Mouse (Mus musculus) liver, embryonic 18 days (tissue): ENCODE data around the gene Vezf1. TPM values are rescaled to one million over a fixed set of nuclear protein-coding genes. Genes with fewer than 3 reads are reported as not detected.

Experiments
- polyA plus RNA-seq: library from polyadenylated mRNA; depleted of rRNA; stranded (reverse); fragments of >200 nt; gene quantifications from 2 replicates; pipeline ENCODE4 v1.2.3, GENCODE M21; 2012; rRNA removed

The Vezf1 gene
- 4.7 and 5.3 TPM in 2 replicates for polyA plus RNA-seq

DNA sequence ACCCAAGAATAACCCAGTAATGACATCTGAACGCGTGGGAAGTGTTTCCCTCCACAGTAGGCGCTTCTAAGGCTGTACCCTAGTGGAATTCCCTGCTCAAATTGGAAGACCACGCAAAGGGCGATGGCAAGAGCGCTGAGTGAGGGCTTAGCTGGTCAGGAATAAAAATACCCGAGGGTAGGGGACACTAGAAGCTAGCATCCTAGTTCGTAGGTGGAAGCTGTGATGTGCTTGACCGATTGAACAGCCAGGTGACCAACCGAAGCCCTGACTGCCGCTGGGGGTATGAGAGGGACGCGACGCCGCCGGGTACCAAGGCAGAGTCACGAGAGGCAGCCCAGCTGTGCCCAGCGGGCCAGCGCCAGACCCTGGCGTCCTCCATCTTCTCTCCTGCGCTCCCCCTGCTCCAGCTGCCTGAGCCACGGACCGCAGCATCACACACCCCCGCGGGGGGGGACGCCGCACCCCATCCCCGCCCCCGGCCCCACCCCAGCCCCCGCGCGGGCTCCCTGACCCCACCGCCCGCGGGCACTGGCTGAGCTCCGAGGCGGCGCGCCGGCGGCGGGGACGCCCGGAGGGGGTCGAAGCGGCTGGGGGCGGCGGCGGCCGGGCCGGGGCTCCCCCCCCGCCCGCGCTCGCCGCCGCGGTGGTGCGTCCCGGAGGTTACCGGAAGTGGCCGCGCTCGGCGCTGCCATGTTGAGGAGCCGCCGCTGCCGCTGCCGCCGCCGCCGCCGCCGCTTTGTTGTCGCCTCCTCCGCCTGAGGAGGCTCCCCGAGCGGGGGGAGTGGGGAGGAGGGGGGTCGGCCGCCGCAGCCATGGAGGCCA is at the start of gene Vezf1:
Gene Vezf1, plus strand, starts transcription at position 694 of the 825 bp plus-strand sequence.

GRCm38 (mm10) chr11:88046944-88047794 is 20.9 kb upstream of the Vezf1 start, which contains the start of gene Srsf1:
Gene Srsf1, plus strand, starts transcription at chr11:88047373.

DNA sequence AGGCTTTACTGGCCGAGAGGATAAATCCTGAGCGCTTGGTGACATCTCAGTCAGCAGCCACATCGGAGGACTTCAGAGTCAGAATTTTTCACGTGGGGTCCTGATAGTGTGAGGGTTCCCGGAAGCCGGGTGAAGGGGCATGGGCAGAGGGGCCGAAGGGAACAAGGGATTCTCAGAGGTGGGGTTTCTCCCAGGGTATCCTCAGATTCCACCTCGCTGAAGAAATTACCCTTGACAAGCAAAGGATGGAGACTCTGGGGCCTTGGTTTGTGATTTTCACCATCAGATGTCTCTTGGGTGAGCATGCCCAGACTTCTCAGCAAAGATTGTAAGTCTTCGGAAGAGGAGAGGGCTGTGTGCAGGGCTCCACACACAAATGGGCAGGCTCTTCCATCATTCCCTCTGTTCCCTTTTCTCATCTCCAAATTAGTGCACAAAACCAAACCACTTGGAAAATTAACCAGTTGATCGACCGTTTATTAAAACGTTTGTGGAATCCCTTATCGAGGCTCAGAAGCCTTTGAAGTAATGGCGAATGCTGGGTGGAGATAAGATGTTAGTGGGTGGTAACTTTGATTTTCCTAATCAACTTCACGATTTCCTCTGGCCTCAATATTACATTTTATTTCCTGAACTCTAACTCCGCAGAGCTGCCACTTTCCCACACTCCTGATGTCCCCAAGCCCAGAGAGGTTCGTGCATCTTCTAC is 30.1 kb downstream of the Vezf1 start, which contains the start of gene Cuedc1:
Gene Cuedc1, plus strand, starts transcription at position 38 of the 709 bp plus-strand sequence.

Other genes with a start within 250 kb of the Vezf1 start
- not detected in 2 replicates for gene Lpo, start 240.0 kb upstream of the Vezf1 start, polyA plus RNA-seq
- 2.4 and 3.0 TPM in 2 replicates for gene Mks1, start 215.1 kb upstream of the Vezf1 start, polyA plus RNA-seq
- gene Epx, start 192.7 kb upstream of the Vezf1 start, polyA plus RNA-seq: 2.9 and 5.4 TPM in 2 replicates
- gene Olfr462, start 176.0 kb upstream of the Vezf1 start, polyA plus RNA-seq: not detected in 2 replicates
- gene Olfr463, start 170.9 kb upstream of the Vezf1 start, polyA plus RNA-seq: not detected in 2 replicates
- gene Olfr464, start 147.3 kb upstream of the Vezf1 start, polyA plus RNA-seq: not detected in 2 replicates
- 24.6 and 26.2 TPM in 2 replicates for gene Dynll2, start 80.7 kb upstream of the Vezf1 start, polyA plus RNA-seq
- 128 and 142 TPM in 2 replicates for gene Srsf1, start 20.9 kb upstream of the Vezf1 start, polyA plus RNA-seq
- gene Cuedc1, start 29.8 kb downstream of the Vezf1 start, polyA plus RNA-seq: 1.2 and 1.4 TPM in 2 replicates
- 25.6 and 33.4 TPM in 2 replicates for gene Mrps23, start 136.1 kb downstream of the Vezf1 start, polyA plus RNA-seq
- gene Ccdc182, start 225.8 kb downstream of the Vezf1 start, polyA plus RNA-seq: not detected in 2 replicates